Mouse (Mus musculus) CH12.LX (cell line): ENCODE data around the gene Srgap3. TPM values are rescaled to one million over a fixed set of nuclear protein-coding genes. Genes with fewer than 3 reads are reported as not detected.

Experiments
- DNase-seq: peaks from one replicate; pipeline ENCODE4 v3.0.0-alpha.2; 2013; ENCODE audit errors: extremely low read depth
- H3K27ac ChIP-seq: 2 replicates; pipeline ENCODE4 v1.5.1; 2012; ENCODE audit warnings: low read depth, mild to moderate bottlenecking, control low read depth, moderate library complexity; ENCODE audit not compliant: insufficient read depth
- H3K27me3 ChIP-seq: replicated peaks from 2 replicates; pipeline ENCODE3; 2012; ENCODE audit warnings: inconsistent platforms
- H3K36me3 ChIP-seq, 2 experiments: replicated peaks in 1 of 2; 2 replicates each; pipeline versions ENCODE3 to v1.6.1; 2012; ENCODE audit warnings: inconsistent platforms in 1 of 2, low read length in 1 of 2, mild to moderate bottlenecking in 1 of 2, mixed read lengths in 1 of 2, moderate library complexity in 1 of 2; ENCODE audit not compliant: control insufficient read depth in 1 of 2, insufficient read depth in 1 of 2
- H3K4me1 ChIP-seq, 2 experiments: 2 replicates each; pipeline ENCODE4 v1.6.1; 2012; ENCODE audit warnings: inconsistent platforms in 1 of 2, moderate library complexity in 1 of 2; ENCODE audit not compliant: insufficient read depth in 2 of 2, control insufficient read depth in 1 of 2
- H3K4me2 ChIP-seq: 2 replicates; pipeline ENCODE4 v1.6.1; 2012; ENCODE audit warnings: low read depth, mild to moderate bottlenecking, control low read depth; ENCODE audit not compliant: poor library complexity, insufficient read depth, severe bottlenecking
- H3K4me3 ChIP-seq, 3 experiments: fragments of 150-350 bp in 1 of 3; sonication (generic) in 1 of 3; replicated peaks in 1 of 3; 2 replicates each; pipeline versions ENCODE3 to v1.5.1; 2011 to 2012; ENCODE audit warnings: low read depth in 2 of 3, low read length in 2 of 3, mild to moderate bottlenecking in 2 of 3, moderate library complexity in 2 of 3, control low read depth in 1 of 3, improper control_type of control experiment in 1 of 3, inconsistent platforms in 1 of 3, mixed read lengths in 1 of 3; ENCODE audit not compliant: poor library complexity in 1 of 3
- H3K79me2 ChIP-seq: replicated peaks from 2 replicates; pipeline ENCODE4 v1.6.1; 2012; ENCODE audit warnings: mild to moderate bottlenecking, moderate library complexity; ENCODE audit not compliant: control insufficient read depth, poor library complexity, insufficient read depth, severe bottlenecking; ENCODE audit errors: extremely low read depth
- H3K9ac ChIP-seq: 2 replicates; pipeline ENCODE4 v1.6.1; 2012; ENCODE audit warnings: low read depth, mild to moderate bottlenecking, control low read depth, moderate library complexity; ENCODE audit not compliant: insufficient read depth
- H3K9me3 ChIP-seq: replicated peaks from 2 replicates; pipeline ENCODE3; 2012; ENCODE audit warnings: low read length, inconsistent platforms, mixed read lengths
- CHD1 ChIP-seq: IDR thresholded peaks from 2 replicates; pipeline ENCODE4 v1.6.1; 2012; ENCODE audit warnings: low read depth, low read length, improper control_type of control experiment, inconsistent platforms
- CHD2 ChIP-seq: IDR thresholded peaks from 2 replicates; pipeline ENCODE4 v1.6.1; 2011; ENCODE audit warnings: low read length, improper control_type of control experiment
- CTCF ChIP-seq, 2 experiments: IDR thresholded peaks in 1 of 2; conservative IDR thresholded peaks in 1 of 2; 2 replicates each; pipeline ENCODE4 v1.5.1; 2011 to 2012; ENCODE audit warnings: low read depth in 2 of 2, low read length in 2 of 2, improper control_type of control experiment in 1 of 2, inconsistent platforms in 1 of 2, mild to moderate bottlenecking in 1 of 2, moderate library complexity in 1 of 2
- E2F4 ChIP-seq: IDR thresholded peaks from 2 replicates; pipeline ENCODE4 v1.6.1; 2011; ENCODE audit warnings: low read depth, low read length, improper control_type of control experiment; ENCODE audit not compliant: insufficient replicate concordance
- EP300 ChIP-seq: IDR thresholded peaks from 2 replicates; pipeline ENCODE4 v1.6.1; 2011; ENCODE audit warnings: low read length, improper control_type of control experiment
- KAT2A ChIP-seq: IDR thresholded peaks from 2 replicates; pipeline ENCODE4 v1.6.1; 2012; ENCODE audit warnings: low read length, improper control_type of control experiment, inconsistent platforms; ENCODE audit not compliant: insufficient replicate concordance
- MAZ ChIP-seq: IDR thresholded peaks from 2 replicates; pipeline ENCODE4 v1.6.1; 2012; ENCODE audit warnings: low read depth, mild to moderate bottlenecking, inconsistent platforms, low read length, improper control_type of control experiment, moderate library complexity
- NELFE ChIP-seq: IDR thresholded peaks from 2 replicates; pipeline ENCODE4 v1.6.1; 2011; ENCODE audit warnings: low read depth, low read length, improper control_type of control experiment
- RAD21 ChIP-seq: IDR thresholded peaks from 2 replicates; pipeline ENCODE4 v1.6.1; 2011; ENCODE audit warnings: low read depth, mild to moderate bottlenecking, low read length, improper control_type of control experiment, moderate library complexity
- SIN3A ChIP-seq: IDR thresholded peaks from 2 replicates; pipeline ENCODE4 v1.6.1; 2012; ENCODE audit warnings: low read length, improper control_type of control experiment, inconsistent platforms
- SMC3 ChIP-seq: IDR thresholded peaks from 2 replicates; pipeline ENCODE4 v1.6.1; 2011; ENCODE audit warnings: low read depth, low read length, improper control_type of control experiment
- TBP ChIP-seq: conservative IDR thresholded peaks from 2 replicates; pipeline ENCODE4 v1.6.1; 2011; ENCODE audit warnings: low read depth, low read length, improper control_type of control experiment
- TCF12 ChIP-seq: IDR thresholded peaks from 2 replicates; pipeline ENCODE4 v1.6.1; 2014; ENCODE audit warnings: low read depth, mild to moderate bottlenecking, inconsistent platforms, low read length, improper control_type of control experiment
- USF1 ChIP-seq: IDR thresholded peaks from 2 replicates; pipeline ENCODE4 v1.6.1; 2014; ENCODE audit warnings: low read depth, mild to moderate bottlenecking, inconsistent platforms, low read length, improper control_type of control experiment
- ZC3H11A ChIP-seq: IDR thresholded peaks from 2 replicates; pipeline ENCODE4 v1.6.1; 2012; ENCODE audit warnings: low read depth, mild to moderate bottlenecking, inconsistent platforms, low read length, improper control_type of control experiment
- ZKSCAN1 ChIP-seq: IDR thresholded peaks from 2 replicates; pipeline ENCODE4 v1.6.1; 2012; ENCODE audit warnings: low read depth, inconsistent platforms, low read length, improper control_type of control experiment, borderline replicate concordance
- dilution Hi-C: fragments of 300-500 bp; cut with MboI; formaldehyde crosslinking; loops from 2 replicates; pipeline ENCODE4 v1.14.3; 2020; ENCODE audit warnings: low sequenced_read_pairs; ENCODE audit not compliant: extremely low pct_unique_long_range_greater_than_20kb, extremely low pct_ligation_motif_present
- in situ Hi-C: fragments of 300-500 bp; cut with MboI; formaldehyde crosslinking; loops from 3 replicates; pipeline ENCODE4 v1.14.3; 2019; ENCODE audit warnings: low sequenced_read_pairs, low pct_ligation_motif_present, low pct_unique_long_range_greater_than_20kb, mixed read lengths
- polyA plus RNA-seq: library from polyadenylated mRNA; unstranded; fragments of >175 nt; gene quantifications from 2 replicates; pipeline ENCODE4 v1.2.1, GENCODE M21; 2012; ENCODE audit warnings: low read depth; ENCODE audit not compliant: insufficient read length
- total RNA-seq, 2 experiments: library from RNA; depleted of rRNA; stranded (reverse); fragments of 300-350 nt in 1 of 2; fragments of >200 nt in 1 of 2; gene quantifications; 2 replicates each; pipeline ENCODE4 v1.2.3; 2012 to 2014

Gene Srgap3
- total and polyA plus RNA-seq, 3 experiments: 1.5 to 4.5 (median 2.1) TPM

DNA sequence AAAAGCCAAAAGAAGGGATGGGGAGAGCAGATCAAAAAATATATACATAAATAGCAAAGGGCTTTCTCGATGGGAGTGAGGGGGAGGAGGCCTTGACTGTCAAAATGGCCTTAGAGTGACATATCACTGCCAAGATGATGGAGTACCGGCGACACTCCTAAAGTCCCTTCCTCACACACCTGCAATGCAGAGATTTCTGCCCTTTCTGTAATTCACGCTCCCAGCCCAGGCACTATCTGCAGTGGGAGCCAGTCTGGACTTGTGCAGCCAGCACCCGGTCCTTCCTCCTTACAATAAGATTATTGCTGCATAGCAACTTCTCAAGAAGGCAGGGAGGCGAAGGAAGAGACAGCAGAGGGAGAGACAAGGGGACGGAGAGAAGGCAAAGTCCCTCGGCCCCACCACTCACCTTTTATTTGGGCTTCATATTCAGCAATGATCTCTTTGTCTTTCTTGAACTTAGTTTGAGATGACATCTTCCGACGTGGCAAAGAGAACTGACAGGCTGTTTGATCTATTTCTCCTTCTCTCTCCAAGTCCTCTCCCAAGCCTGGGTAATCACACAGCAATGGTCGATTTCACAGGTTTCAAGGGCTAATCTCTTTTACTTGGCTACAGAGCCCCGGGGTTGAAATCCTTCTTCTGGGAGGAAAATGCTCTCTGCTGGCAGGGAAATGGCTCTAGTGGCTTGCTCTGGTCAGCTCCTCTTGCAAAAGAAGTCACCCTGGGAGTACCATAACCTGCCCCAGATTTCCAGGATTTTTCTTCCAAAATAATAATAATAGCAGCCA is 850 bp downstream of the Srgap3 start:
- Histone ChIP-seq H3K27me3 (no peaks in the 10 kb centered on the region), H3K79me2 (no peaks in the 10 kb centered on the region), H3K27ac (no peak overlapping the region), H3K36me3 (peaks cover 0 to 10% of the 10 kb centered on the region in 2 experiments), H3K4me3 (peak overlapping the region; percentile 61 to 83 (median 72)), H3K9ac (peak overlapping the region; percentile 23), H3K9me3 (no peaks in the 10 kb centered on the region)
- in situ Hi-C loops: no loop called here
- no peak for DNase-seq
- TF ChIP-seq ZKSCAN1 (no peak), CHD1 (no peak), NELFE (no peak), E2F4 (no peak), SIN3A (peak; percentile 9; the same call in 1 of the 2 replicates)
- TF ChIP-seq, all 38 proteins: peak for 1
- dilution Hi-C loops: no loop called here
- H3K4me2 ChIP-seq: peak overlapping the region; percentile 68
- peaks cover 8 to 55% of the 10 kb centered on the region in 2 experiments; a peak in 3 of 4 replicates for H3K4me1 ChIP-seq

DNA sequence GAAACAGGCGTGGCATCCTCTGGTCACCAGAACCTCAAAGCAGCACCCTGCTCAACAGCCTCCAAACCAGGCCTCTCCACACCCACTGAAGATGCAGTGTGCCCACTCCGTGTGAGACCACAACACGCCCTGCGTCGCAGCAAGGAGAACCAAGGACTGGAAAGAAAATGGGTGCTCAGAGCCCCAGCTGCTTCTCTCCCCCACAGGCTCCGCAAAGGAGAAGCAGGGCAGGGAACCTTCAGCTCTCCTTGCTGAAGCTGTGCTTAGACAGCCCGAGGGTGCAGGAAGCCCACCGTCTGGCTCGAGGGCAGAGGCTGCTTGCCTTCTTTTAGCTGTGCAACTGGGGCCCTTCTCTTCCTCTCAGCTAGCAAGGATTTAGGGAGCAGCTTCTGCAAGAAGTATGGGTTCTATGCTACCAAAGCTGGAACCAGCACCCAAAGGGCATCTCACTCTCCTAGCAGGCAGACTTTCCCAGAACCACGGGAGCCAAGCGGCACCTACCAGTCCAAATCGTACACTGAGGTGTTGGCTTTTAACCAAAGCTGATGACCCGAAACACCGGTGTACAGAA is 1.8 kb downstream of the Srgap3 start:
- H3K79me2 ChIP-seq: no peaks in the 10 kb centered on the region
- peaks cover 8 to 45% of the 10 kb centered on the region in 2 experiments; a peak in 3 of 4 replicates for H3K4me1 ChIP-seq
- 0 out of 2 replicates have a peak overlapping the region, but pooled peaks have one; percentile 9 for H3K4me2 ChIP-seq
- H3K36me3 ChIP-seq: peaks cover 0 to 13% of the 10 kb centered on the region in 2 experiments
- H3K27me3 ChIP-seq: no peaks in the 10 kb centered on the region
- H3K4me3 ChIP-seq: peak overlapping the region; percentile 27 to 83 (median 37)
- H3K9me3 ChIP-seq: no peaks in the 10 kb centered on the region
- dilution Hi-C loops (no loop called here), in situ Hi-C loops (no loop called here)
- no peak for DNase-seq
- TF ChIP-seq RAD21 (no peak), ZKSCAN1 (no peak), SMC3 (no peak), TBP (no peak), SIN3A (no peak), ZC3H11A (no peak), TCF12 (no peak), CHD1 (no peak), CTCF (conservative IDR thresholded peaks at IDR 0.05 in 1 of 2, IDR thresholded peaks at IDR 0.05 in 1 of 2; ENCODE audit: low read depth in 2 of 2, low read length in 2 of 2) (no peak), EP300 (no peak), KAT2A (no peak), MAZ (no peak), CHD2 (no peak), USF1 (no peak)
- TF ChIP-seq, all 38 proteins: peak for 0
- no peak overlapping the region for H3K9ac ChIP-seq
- H3K27ac ChIP-seq: no peak overlapping the region
